ENCODE assay signal across 8 mouse cellular contexts in genomic region chr7:16273081-16273765, GRCm38 (mm10). TPM values are rescaled to one million over a fixed set of nuclear protein-coding genes. Genes with fewer than 3 reads are reported as not detected.
DNase-seq lines count a peak whose midpoint lies in the region; ATAC-seq and TF ChIP-seq lines count a peak whose summit lies in the region.

Inafm1 (minus strand) TSS chr7:16273617.

- 0 out of 2 replicates have a peak, but pooled peaks cover 2% of the 10 kb centered on the region for H3K27me3 ChIP-seq in embryonic facial prominence, embryonic 12.5 days
- H3K27me3 ChIP-seq in limb, embryonic 12.5 days, result peaks cover 14% of the 10 kb centered on the region
- H3K27me3 ChIP-seq in midbrain, embryonic 14.5 days (ENCODE audit: control insufficient read depth, insufficient read depth, low read length), result no peaks in the 10 kb centered on the region
- H3K27me3 ChIP-seq in spleen, adult 2 months (ENCODE audit: control insufficient read depth, insufficient read depth, low read length), result no peaks in the 10 kb centered on the region

- 0 out of 2 replicates have a peak, but pooled peaks have one; percentile 3 for TF ChIP-seq POLR2A in spleen, adult 2 months (IDR thresholded peaks at IDR 0.05; ENCODE audit: low read depth, low read length)

- no peaks in the 10 kb centered on the region for H3K9me3 ChIP-seq in embryonic facial prominence, embryonic 12.5 days
- no peaks in the 10 kb centered on the region for H3K9me3 ChIP-seq in limb, embryonic 12.5 days
- no peaks in the 10 kb centered on the region for H3K9me3 ChIP-seq in midbrain, embryonic 14.5 days (ENCODE audit: control insufficient read depth, low read length)

- H3K4me2 ChIP-seq in embryonic facial prominence, embryonic 12.5 days (replicated peaks), result peak within 1 kb of the TSS; percentile 73
- peak within 1 kb of the TSS; percentile 72 for H3K4me2 ChIP-seq in limb, embryonic 12.5 days
- peak within 1 kb of the TSS; percentile 88 for H3K4me2 ChIP-seq in midbrain, embryonic 14.5 days (ENCODE audit: low read length)

- DNase-seq in 416B (ENCODE audit: low read depth), result peak; percentile 99
- DNase-seq in adrenal gland, postnatal 36 days, result peak; percentile 90 to 94
- DNase-seq in heart, adult 11 months, result peak; percentile 99
- DNase-seq in kidney, adult 18-20 months, result peak; percentile 88
- peak; percentile 95 for DNase-seq in midbrain, embryonic 14.5 days
- DNase-seq in spleen, adult 2 months (ENCODE audit: low read depth in 1 of 2, low spot score in 2 of 2), result peak; percentile 86 to 87

- no peak for TF ChIP-seq CTCF in spleen, adult 2 months (IDR thresholded peaks at IDR 0.05; ENCODE audit: extremely low read depth, insufficient read depth, insufficient read length, insufficient replicate concordance)

- H3K27ac ChIP-seq in embryonic facial prominence, embryonic 12.5 days, result peak within 1 kb of the TSS; percentile 95
- H3K27ac ChIP-seq in limb, embryonic 12.5 days, result peak within 1 kb of the TSS; percentile 86
- H3K27ac ChIP-seq in midbrain, embryonic 14.5 days (replicated peaks; ENCODE audit: low read depth, low read length), result peak within 1 kb of the TSS; percentile 95
- H3K27ac ChIP-seq in spleen, adult 2 months (ENCODE audit: insufficient read depth, low read length), result peak within 1 kb of the TSS; percentile 75

- H3K9ac ChIP-seq in embryonic facial prominence, embryonic 12.5 days, result peak within 1 kb of the TSS; percentile 75
- H3K9ac ChIP-seq in limb, embryonic 12.5 days (replicated peaks), result peak within 1 kb of the TSS; percentile 83
- H3K9ac ChIP-seq in midbrain, embryonic 14.5 days (replicated peaks; ENCODE audit: low read length), result peak within 1 kb of the TSS; percentile 88

- WGBS in embryonic facial prominence, embryonic 12.5 days, result 2% methylated on average over 42 of the region's 49 CpGs
- WGBS in limb, embryonic 12.5 days, result 1% methylated on average over 40 of the region's 49 CpGs
- 1% methylated on average over 47 of the region's 49 CpGs for WGBS in midbrain, embryonic 14.5 days
- 1% methylated on average over 43 of the region's 49 CpGs for WGBS in spleen, adult 2 months

- H3K4me1 ChIP-seq in embryonic facial prominence, embryonic 12.5 days, result peaks cover 25% of the 10 kb centered on the region
- H3K4me1 ChIP-seq in limb, embryonic 12.5 days (replicated peaks), result peaks cover 22% of the 10 kb centered on the region
- peaks cover 22% of the 10 kb centered on the region for H3K4me1 ChIP-seq in midbrain, embryonic 14.5 days (ENCODE audit: control insufficient read depth, insufficient read depth, low read length)
- peaks cover 12% of the 10 kb centered on the region for H3K4me1 ChIP-seq in spleen, adult 2 months (ENCODE audit: control insufficient read depth, insufficient read depth, insufficient read length)

- ATAC-seq in embryonic facial prominence, embryonic 12.5 days (ENCODE audit: insufficient number of reproducible peaks, insufficient read depth, low FRiP score, low TSS enrichment), result peak; percentile 68
- ATAC-seq in limb, embryonic 12.5 days (ENCODE audit: insufficient number of reproducible peaks, insufficient read depth, low FRiP score, low TSS enrichment, low read depth), result peak; percentile 82
- peak; percentile 90 for ATAC-seq in midbrain, embryonic 14.5 days (ENCODE audit: low FRiP score, low TSS enrichment)

- peak within 1 kb of the TSS; percentile 66 for H3K4me3 ChIP-seq in embryonic facial prominence, embryonic 12.5 days
- H3K4me3 ChIP-seq in limb, embryonic 12.5 days (replicated peaks), result peak within 1 kb of the TSS; percentile 78
- peak within 1 kb of the TSS; percentile 78 for H3K4me3 ChIP-seq in midbrain, embryonic 14.5 days (replicated peaks; ENCODE audit: low read depth, low read length)
- H3K4me3 ChIP-seq in spleen, adult 2 months (ENCODE audit: extremely low read depth, insufficient read depth, insufficient read length), result peak within 1 kb of the TSS; percentile 84

- peaks cover 30% of the 10 kb centered on the region for H3K36me3 ChIP-seq in embryonic facial prominence, embryonic 12.5 days
- peaks cover 33% of the 10 kb centered on the region for H3K36me3 ChIP-seq in limb, embryonic 12.5 days
- H3K36me3 ChIP-seq in midbrain, embryonic 14.5 days (ENCODE audit: control insufficient read depth, insufficient read depth, low read length), result peaks cover 33% of the 10 kb centered on the region
- peaks cover 19% of the 10 kb centered on the region for H3K36me3 ChIP-seq in spleen, adult 2 months (ENCODE audit: control insufficient read depth, insufficient read depth, low read length)

RNA-seq across cellular contexts. Expression of gene Inafm1, which starts in this region (rescaled TPM):
- 10 to 100 TPM; 17.1 to 22.6 TPM for total RNA-seq in adrenal gland, postnatal 36 days (2021)
- 22.8 and 24.8 TPM in 2 replicates for polyA plus RNA-seq in embryonic facial prominence, embryonic 12.5 days (2016; fragmentation: Nextera tagmentation; extraction: Ambion mirVana)
- polyA plus RNA-seq in limb, embryonic 12.5 days (2016; fragmentation: Nextera tagmentation; extraction: Ambion mirVana), result 13.9 and 17.6 TPM in 2 replicates
- 36.4 and 44.7 TPM in 2 replicates for polyA plus RNA-seq in midbrain, embryonic 14.5 days (2014; fragmentation: Nextera tagmentation; extraction: Ambion mirVana)
- 33.7 and 53.6 TPM in 2 replicates for polyA plus RNA-seq in spleen, adult 2 months (2012; rRNA removed)

Comparison
In these comparisons a context has a peak if more than half of its experiments do, and no peak if none do; other contexts are left out.
1. Peak in every context shown above with its lines: DNase-seq, ATAC-seq, H3K4me3 ChIP-seq and H3K27ac ChIP-seq.